In genomic region chr1:151677185-151677809, GRCm38 (mm10) we compare ENCODE assay signal across 22 mouse cellular contexts.
DNase-seq lines count a peak whose midpoint lies in the region; ATAC-seq and TF ChIP-seq lines count a peak whose summit lies in the region.
"Had no signal": no experiment of that assay in that cellular context is flagged by ENCODE, and none has a peak within 500 bp of the region (broad histone marks: within the 10 kb centered on the region; RNA-seq: fewer than 3 reads in every experiment).

No protein-coding gene starts in this region.

- H3K4me3 ChIP-seq in heart, adult 2 months, result peak overlapping the region; percentile 28
- H3K4me3 ChIP-seq in intestine, embryonic 15.5 days (replicated peaks), result no peak overlapping the region
- no peak overlapping the region for H3K4me3 ChIP-seq in intestine, postnatal 0 days (ENCODE audit: low read depth, low read length)
- H3K4me3 ChIP-seq in midbrain, embryonic 11.5 days (ENCODE audit: low read depth, low read length), result no peak overlapping the region
- no peak overlapping the region for H3K4me3 ChIP-seq in midbrain, embryonic 15.5 days
- H3K4me3 ChIP-seq in myocyte, result no peak overlapping the region
- H3K4me3 ChIP-seq: erythroblast, embryonic 14.5 days; forebrain, embryonic 15.5 days; megakaryocyte, embryonic 14.5 days had no signal

- intact Hi-C loops in heart, adult 2 months (cut with DNase I), result no loop called here

- no peaks in the 10 kb centered on the region for H3K27me3 ChIP-seq in heart, adult 2 months (ENCODE audit: control insufficient read depth, insufficient read depth, low read length)
- H3K27me3 ChIP-seq in intestine, embryonic 15.5 days (replicated peaks), result no peaks in the 10 kb centered on the region
- no peaks in the 10 kb centered on the region for H3K27me3 ChIP-seq in intestine, postnatal 0 days (replicated peaks; ENCODE audit: control insufficient read depth, insufficient read depth, low read length)
- H3K27me3 ChIP-seq in midbrain, embryonic 11.5 days (ENCODE audit: control insufficient read depth, insufficient read depth, low read length), result no peaks in the 10 kb centered on the region
- H3K27me3 ChIP-seq in midbrain, embryonic 15.5 days (replicated peaks), result no peaks in the 10 kb centered on the region
- no peaks in the 10 kb centered on the region for H3K27me3 ChIP-seq in myocyte (ENCODE audit: control insufficient read depth, insufficient read depth, insufficient read length)
- H3K27me3 ChIP-seq: forebrain, embryonic 15.5 days had no signal

- no peaks in the 10 kb centered on the region for H3K9me3 ChIP-seq in intestine, embryonic 15.5 days
- H3K9me3 ChIP-seq in intestine, postnatal 0 days (ENCODE audit: control insufficient read depth), result no peaks in the 10 kb centered on the region
- no peaks in the 10 kb centered on the region for H3K9me3 ChIP-seq in midbrain, embryonic 11.5 days (ENCODE audit: control insufficient read depth, low read length)
- no peaks in the 10 kb centered on the region for H3K9me3 ChIP-seq in midbrain, embryonic 15.5 days
- H3K9me3 ChIP-seq: forebrain, embryonic 15.5 days; megakaryocyte, embryonic 14.5 days had no signal

- peak; percentile 46 for ATAC-seq in intestine, embryonic 15.5 days
- ATAC-seq in intestine, postnatal 0 days, result no peak
- ATAC-seq in midbrain, embryonic 11.5 days (ENCODE audit: low FRiP score), result 0 out of 2 replicates have a peak, but pooled peaks have one; percentile 24
- ATAC-seq in midbrain, embryonic 15.5 days (replicated peaks), result no peak
- ATAC-seq: forebrain, embryonic 15.5 days had no signal

- no peak overlapping the region for H3ac ChIP-seq in myocyte (ENCODE audit: control insufficient read depth, insufficient read length)

- peak overlapping the region; percentile 38 for H3K9ac ChIP-seq in heart, adult 2 months (ENCODE audit: low read depth, low read length)
- no peak overlapping the region for H3K9ac ChIP-seq in intestine, embryonic 15.5 days
- H3K9ac ChIP-seq in intestine, postnatal 0 days (ENCODE audit: low read depth, low read length), result no peak overlapping the region
- no peak overlapping the region for H3K9ac ChIP-seq in midbrain, embryonic 11.5 days (ENCODE audit: low read length)
- H3K9ac ChIP-seq in midbrain, embryonic 15.5 days, result no peak overlapping the region
- H3K9ac ChIP-seq: forebrain, embryonic 15.5 days had no signal

- H3K4me1 ChIP-seq in heart, adult 2 months (ENCODE audit: control insufficient read depth, insufficient read depth, low read length), result peaks cover 4% of the 10 kb centered on the region
- H3K4me1 ChIP-seq in intestine, embryonic 15.5 days (replicated peaks), result peaks cover 9% of the 10 kb centered on the region; the same call in 1 of the 2 replicates
- no peaks in the 10 kb centered on the region for H3K4me1 ChIP-seq in intestine, postnatal 0 days (replicated peaks; ENCODE audit: control insufficient read depth, insufficient read depth, low read length)
- H3K4me1 ChIP-seq in midbrain, embryonic 11.5 days (ENCODE audit: control insufficient read depth, insufficient read depth, low read length), result no peaks in the 10 kb centered on the region
- no peaks in the 10 kb centered on the region for H3K4me1 ChIP-seq in midbrain, embryonic 15.5 days
- H3K4me1 ChIP-seq: forebrain, embryonic 15.5 days had no signal

- 52% methylated on average over 3 of the region's 4 CpGs for WGBS in heart, adult 2 months
- 30% methylated on average over 3 of the region's 4 CpGs for WGBS in intestine, embryonic 15.5 days
- WGBS in intestine, postnatal 0 days, result 43% methylated on average over 3 of the region's 4 CpGs
- 57% methylated on average over 3 of the region's 4 CpGs for WGBS in midbrain, embryonic 11.5 days
- WGBS in midbrain, embryonic 15.5 days, result 62% methylated on average over 3 of the region's 4 CpGs

- TF ChIP-seq EP300 in heart, adult 2 months (IDR thresholded peaks at IDR 0.05; ENCODE audit: insufficient read depth, low read depth, low read length), result no peak

- no peak for TF ChIP-seq CTCF in heart, adult 2 months (IDR thresholded peaks at IDR 0.05)
- TF ChIP-seq CTCF in intestine, postnatal 0 days (IDR thresholded peaks at IDR 0.05; ENCODE audit: low read depth), result no peak

- H3K36me3 ChIP-seq in heart, adult 2 months (ENCODE audit: control insufficient read depth, insufficient read depth, low read length), result no peaks in the 10 kb centered on the region; the same call in none of the 2 replicates
- H3K36me3 ChIP-seq in intestine, embryonic 15.5 days, result no peaks in the 10 kb centered on the region
- H3K36me3 ChIP-seq in intestine, postnatal 0 days (ENCODE audit: control insufficient read depth, insufficient read depth), result no peaks in the 10 kb centered on the region
- H3K36me3 ChIP-seq in midbrain, embryonic 11.5 days (ENCODE audit: control insufficient read depth, insufficient read depth, low read length), result no peaks in the 10 kb centered on the region
- H3K36me3 ChIP-seq in midbrain, embryonic 15.5 days (replicated peaks), result no peaks in the 10 kb centered on the region
- no peaks in the 10 kb centered on the region for H3K36me3 ChIP-seq in myocyte (ENCODE audit: control insufficient read depth, insufficient read depth)
- H3K36me3 ChIP-seq: forebrain, embryonic 15.5 days had no signal

- no peaks in the 10 kb centered on the region for H3K79me2 ChIP-seq in heart, adult 2 months (replicated peaks; ENCODE audit: control insufficient read depth, insufficient read depth, low read length)
- no peaks in the 10 kb centered on the region for H3K79me2 ChIP-seq in myocyte (ENCODE audit: control insufficient read depth, insufficient read depth)

- TF ChIP-seq POLR2A in heart, adult 2 months (IDR thresholded peaks at IDR 0.05; ENCODE audit: insufficient read depth, low read depth, low read length), result 0 out of 2 replicates have a peak, but pooled peaks have one; percentile 21
- no peak for TF ChIP-seq POLR2A in myocyte (IDR thresholded peaks at IDR 0.05; ENCODE audit: insufficient read length, low read depth)

- no peak for DNase-seq in heart, adult 2 months
- no peak for DNase-seq in heart, adult 11 months
- DNase-seq in midbrain, embryonic 11.5 days (ENCODE audit: low spot score, missing footprints), result no peak
- DNase-seq in right cerebral cortex, adult 2 months (ENCODE audit: low spot score in 2 of 2), result no peak
- DNase-seq: adrenal gland, postnatal 36 days; B cell, adult 2 months; cerebellum, adult 11-12 months; cerebellum, postnatal 14 days; gastrocnemius, postnatal 25 days; kidney, adult 8-10 months; kidney, postnatal 36 days; left cerebral cortex, postnatal 4 days; lung, adult 18-20 months; thymus, postnatal 25 days had no signal

- H3K27ac ChIP-seq in heart, adult 2 months, result peak overlapping the region; percentile 75
- no peak overlapping the region for H3K27ac ChIP-seq in intestine, embryonic 15.5 days
- no peak overlapping the region for H3K27ac ChIP-seq in intestine, postnatal 0 days (ENCODE audit: low read depth, low read length)
- no peak overlapping the region for H3K27ac ChIP-seq in midbrain, embryonic 11.5 days (ENCODE audit: low read depth, low read length)
- H3K27ac ChIP-seq in midbrain, embryonic 15.5 days, result no peak overlapping the region
- H3K27ac ChIP-seq: forebrain, embryonic 15.5 days had no signal

- no peak overlapping the region for H3K4me2 ChIP-seq in intestine, embryonic 15.5 days (replicated peaks)
- no peak overlapping the region for H3K4me2 ChIP-seq in intestine, postnatal 0 days (replicated peaks; ENCODE audit: low read depth)
- H3K4me2 ChIP-seq in midbrain, embryonic 11.5 days, result no peak overlapping the region
- H3K4me2 ChIP-seq in midbrain, embryonic 15.5 days, result no peak overlapping the region
- peak overlapping the region; percentile 70 for H3K4me2 ChIP-seq in myocyte (ENCODE audit: low read depth)
- H3K4me2 ChIP-seq: forebrain, embryonic 15.5 days; liver, embryonic 11.5 days had no signal

TF ChIP-seq in myocyte, 11 proteins besides CTCF, POLR2A, EP300 and RAD21:
- TF ChIP-seq E2F4 (IDR thresholded peaks at IDR 0.05; ENCODE audit: insufficient read depth), result no peak
- no peak for TF ChIP-seq MAX (IDR thresholded peaks at IDR 0.05; ENCODE audit: low read depth)
- no peak for TF ChIP-seq USF1 (IDR thresholded peaks at IDR 0.05; ENCODE audit: low read depth)
- TF ChIP-seq MYOD1 (IDR thresholded peaks at IDR 0.05; ENCODE audit: control insufficient read depth in 1 of 3, insufficient read length in 2 of 3, low read depth in 2 of 3), result no peak
- TF ChIP-seq TCF12 (IDR thresholded peaks at IDR 0.05; ENCODE audit: insufficient read depth, poor library complexity, severe bottlenecking), result no peak
- TF ChIP-seq REST (IDR thresholded peaks at IDR 0.05; ENCODE audit: insufficient read depth, insufficient read length), result no peak
- no peak for TF ChIP-seq TCF3 (IDR thresholded peaks at IDR 0.05; ENCODE audit: insufficient read length, low read depth)
- no peak for TF ChIP-seq POLR2AphosphoS2 (IDR thresholded peaks at IDR 0.05; ENCODE audit: insufficient read length, low read depth)
- TF ChIP-seq CEBPB (IDR thresholded peaks at IDR 0.05; ENCODE audit: insufficient read depth, poor library complexity, severe bottlenecking), result no peak
- TF ChIP-seq SRF (IDR thresholded peaks at IDR 0.05; ENCODE audit: control insufficient read depth, insufficient read length, low read depth), result no peak
- TF ChIP-seq MYOG (IDR thresholded peaks at IDR 0.05; ENCODE audit: control insufficient read depth in 1 of 3, insufficient read depth in 1 of 3, insufficient read length in 2 of 3, low read depth in 2 of 3), result no peak
TF ChIP-seq in myocyte: peak in this region for 0.

Comparison
In these comparisons a context has a peak if more than half of its experiments do, and no peak if none do; other contexts are left out.
1. ATAC-seq: peak in intestine, embryonic 15.5 days (single experiment) and midbrain, embryonic 11.5 days (single experiment); none in intestine, postnatal 0 days (single experiment) and midbrain, embryonic 15.5 days (single experiment).